In the genomic region with DNA sequence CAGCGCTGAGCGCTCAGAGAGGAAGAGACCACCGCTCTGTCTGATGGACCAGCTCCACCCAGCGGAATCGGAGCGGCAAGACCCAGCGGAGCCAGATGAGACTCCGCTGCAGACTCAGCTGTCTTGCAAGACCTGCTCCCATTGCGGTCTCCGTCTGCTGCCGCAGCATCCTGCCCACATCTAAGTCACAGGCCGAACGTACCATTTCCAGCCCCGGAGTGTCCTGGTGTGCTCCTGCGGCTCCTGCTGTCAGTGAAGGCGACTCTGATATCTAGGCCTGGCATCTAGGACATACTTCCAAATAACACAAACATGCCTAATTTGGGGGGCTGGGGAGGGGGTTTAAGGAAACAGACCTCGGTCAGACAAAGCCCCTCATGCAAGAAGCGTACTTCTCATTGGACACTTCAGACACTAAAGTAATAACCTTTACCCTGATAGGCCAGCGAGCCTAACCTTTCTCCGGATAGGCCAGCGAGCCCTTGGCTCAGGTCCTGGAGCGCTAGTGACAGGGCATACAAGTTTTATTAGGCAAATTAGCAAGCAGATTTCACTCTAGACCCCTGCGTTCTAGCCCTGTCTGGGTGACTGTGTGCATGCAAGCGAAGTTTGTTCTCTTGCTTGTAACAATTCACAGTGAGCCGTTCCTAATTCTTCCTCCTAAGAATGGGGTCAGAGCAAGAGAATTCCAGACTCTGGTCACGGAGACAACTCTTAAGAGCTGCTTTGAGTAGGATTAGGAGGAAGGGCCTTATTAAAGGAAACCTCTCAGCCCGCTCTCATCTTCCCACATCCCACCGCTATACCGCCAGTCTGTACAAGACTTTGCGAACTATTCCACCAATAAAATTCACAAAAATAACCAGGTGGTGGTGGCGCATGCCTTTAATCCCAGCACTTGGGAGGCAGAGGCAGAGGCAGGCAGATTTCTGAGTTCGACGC, we compare ENCODE assay signal across 8 mouse cellular contexts. TPM values are rescaled to one million over a fixed set of nuclear protein-coding genes. Genes with fewer than 3 reads are reported as not detected.
DNase-seq lines count a peak whose midpoint lies in the region; ATAC-seq and TF ChIP-seq lines count a peak whose summit lies in the region.

A gene (minus strand): TSS at position 404 of the 942 bp plus-strand sequence.

- peak; percentile 95 for DNase-seq in G1E (ENCODE audit: low spot score)
- DNase-seq in cerebellum, adult 8-10 months = peak; percentile 80
- DNase-seq in forelimb bud, embryonic 11.5 days (ENCODE audit: low read depth, low spot score) = peak; percentile 96
- DNase-seq in layer of hippocampus, adult 9-10 months (ENCODE audit: low spot score) = peak; percentile 93
- DNase-seq in ovary, postnatal 10 days (ENCODE audit: low spot score) = peak; percentile 75
- DNase-seq in thymus, postnatal 10 days (ENCODE audit: low spot score in 2 of 2) = peak; percentile 82 to 83

- peaks cover 10% of the 10 kb centered on the region for H3K36me3 ChIP-seq in G1E (replicated peaks)
- no peaks in the 10 kb centered on the region for H3K36me3 ChIP-seq in lung, embryonic 16.5 days (ENCODE audit: control insufficient read depth, insufficient read depth, low read length)

- H3K27me3 ChIP-seq in G1E (ENCODE audit: insufficient read depth, low read length) = peaks cover 3% of the 10 kb centered on the region; the same call in 1 of the 2 replicates
- no peaks in the 10 kb centered on the region for H3K27me3 ChIP-seq in lung, embryonic 16.5 days (ENCODE audit: control insufficient read depth, insufficient read depth, low read depth, low read length)

- no peak for TF ChIP-seq CTCF in G1E (IDR thresholded peaks at IDR 0.05; ENCODE audit: low read depth, low read length)

- H3K4me1 ChIP-seq in G1E (ENCODE audit: insufficient read depth, low read depth, low read length) = peaks cover 10% of the 10 kb centered on the region
- peaks cover 7% of the 10 kb centered on the region for H3K4me1 ChIP-seq in lung, embryonic 16.5 days (replicated peaks; ENCODE audit: control insufficient read depth, insufficient read depth, low read length)

- WGBS in lung, embryonic 16.5 days = 12% methylated on average over 33 of the region's 33 CpGs

- H3K9ac ChIP-seq in lung, embryonic 16.5 days (ENCODE audit: low read length) = peak within 1 kb of the TSS; percentile 83

- H3K4me3 ChIP-seq in G1E (ENCODE audit: low read depth, low read length) = peak within 1 kb of the TSS; percentile 87
- H3K4me3 ChIP-seq in lung, embryonic 16.5 days (ENCODE audit: low read length) = peak within 1 kb of the TSS; percentile 73

- ATAC-seq in G1E (ENCODE audit: extremely low read depth, insufficient number of reproducible peaks, low FRiP score, poor library complexity, severe bottlenecking) = peak; percentile 78
- peak; percentile 96 to 97 for ATAC-seq in hematopoietic stem cell, adult 5-6 weeks (replicated peaks in 1 of 2; ENCODE audit: insufficient read depth in 1 of 2, low FRiP score in 2 of 2, low TSS enrichment in 1 of 2, low read depth in 1 of 2, poor library complexity in 2 of 2, severe bottlenecking in 2 of 2)
- peak; percentile 99 for ATAC-seq in lung, embryonic 16.5 days (ENCODE audit: low read depth)

- H3K4me2 ChIP-seq in lung, embryonic 16.5 days (ENCODE audit: low read depth, low read length) = peak within 1 kb of the TSS; percentile 76

- peak within 1 kb of the TSS; percentile 81 for H3K27ac ChIP-seq in lung, embryonic 16.5 days (ENCODE audit: low read length)

- H3K9me3 ChIP-seq in G1E (replicated peaks) = no peaks in the 10 kb centered on the region
- H3K9me3 ChIP-seq in lung, embryonic 16.5 days (ENCODE audit: control insufficient read depth, low read length) = no peaks in the 10 kb centered on the region

RNA-seq across cellular contexts. Expression of the gene that starts here (rescaled TPM):
- total RNA-seq in G1E (2014; fragmentation: Nextera tagmentation) = 2.3 and 4.7 TPM in 2 replicates
- 2.7 and 3.1 TPM in 2 replicates for total RNA-seq in G1E (2017)
- polyA plus RNA-seq in G1E (2012) = 0.35 and 0.39 TPM in 2 replicates
- total RNA-seq in hematopoietic stem cell, adult 5-6 weeks (2017) = 6.6 and 7.0 TPM in 2 replicates
- 9.1 and 10.4 TPM in 2 replicates for polyA plus RNA-seq in lung, embryonic 16.5 days (2015; fragmentation: Nextera tagmentation; extraction: Ambion mirVana)

Comparison
In these comparisons a context has a peak if more than half of its experiments do, and no peak if none do; other contexts are left out.
1. Peak in every context shown above with its lines: DNase-seq, ATAC-seq, H3K4me3 ChIP-seq and H3K27ac ChIP-seq.